Mouse (Mus musculus) midbrain, embryonic 11.5 days (tissue): ENCODE data around the gene Zcchc2. TPM values are rescaled to one million over a fixed set of nuclear protein-coding genes. Genes with fewer than 3 reads are reported as not detected.

ENCODE experiments used
- ATAC-seq: fragments of 200-750 bp; cut with Nextera tagmentation; 2 replicates; pipeline ENCODE4 v1.8.0; 2017; ENCODE audit warnings: moderate TSS enrichment, moderate library complexity; ENCODE audit not compliant: low FRiP score
- DNase-seq: peaks from one replicate; pipeline ENCODE4 v3.0.0; 2015; ENCODE audit warnings: low spot score; ENCODE audit errors: missing footprints
- H3K27ac ChIP-seq: fragments of 300-500 bp; sonication (generic); 2 replicates; pipeline ENCODE4 v1.5.1; 2014; ENCODE audit warnings: low read depth, low read length
- H3K27me3 ChIP-seq: fragments of 300-500 bp; sonication (generic); 2 replicates; pipeline ENCODE4 v1.6.1; 2014; ENCODE audit warnings: mild to moderate bottlenecking, low read length, moderate library complexity, mixed read lengths; ENCODE audit not compliant: control insufficient read depth, insufficient read depth
- H3K36me3 ChIP-seq: fragments of 300-500 bp; sonication (generic); 2 replicates; pipeline ENCODE4 v1.6.1; 2014; ENCODE audit warnings: mild to moderate bottlenecking, low read length, moderate library complexity, mixed read lengths; ENCODE audit not compliant: control insufficient read depth, insufficient read depth
- H3K4me1 ChIP-seq: fragments of 300-500 bp; sonication (generic); 2 replicates; pipeline ENCODE4 v1.6.1; 2014; ENCODE audit warnings: low read length; ENCODE audit not compliant: control insufficient read depth, insufficient read depth
- H3K4me2 ChIP-seq: fragments of 300-500 bp; sonication (generic); 2 replicates; pipeline ENCODE4 v1.6.1; 2014; ENCODE audit warnings: mild to moderate bottlenecking, moderate library complexity
- H3K4me3 ChIP-seq: fragments of 300-500 bp; sonication (generic); 2 replicates; pipeline ENCODE4 v1.5.1; 2014; ENCODE audit warnings: low read depth, low read length
- H3K9ac ChIP-seq: fragments of 300-500 bp; sonication (generic); 2 replicates; pipeline ENCODE4 v1.6.1; 2014; ENCODE audit warnings: low read length
- H3K9me3 ChIP-seq: fragments of 300-500 bp; sonication (generic); 2 replicates; pipeline ENCODE4 v1.6.1; 2016; ENCODE audit warnings: low read length; ENCODE audit not compliant: control insufficient read depth
- WGBS: fragments of 180-500 bp; shearing (Covaris S2); extraction: QIAGEN DNeasy Blood & Tissue Kit; methylation state at CpG from one replicate; pipeline ENCODE4 v1.1.7; 2014; 5-methylcytosine and 5-hydroxymethylcytosine counted together
- polyA plus RNA-seq: library from polyadenylated mRNA; unstranded; fragments of >200 nt; fragmentation: Nextera tagmentation; extraction: Ambion mirVana; gene quantifications from 2 replicates; pipeline ENCODE4 v1.2.1, GENCODE M21; 2014

The Zcchc2 gene
- polyA plus RNA-seq, 1 experiment from 2014 or later = 1.7 TPM

DNA sequence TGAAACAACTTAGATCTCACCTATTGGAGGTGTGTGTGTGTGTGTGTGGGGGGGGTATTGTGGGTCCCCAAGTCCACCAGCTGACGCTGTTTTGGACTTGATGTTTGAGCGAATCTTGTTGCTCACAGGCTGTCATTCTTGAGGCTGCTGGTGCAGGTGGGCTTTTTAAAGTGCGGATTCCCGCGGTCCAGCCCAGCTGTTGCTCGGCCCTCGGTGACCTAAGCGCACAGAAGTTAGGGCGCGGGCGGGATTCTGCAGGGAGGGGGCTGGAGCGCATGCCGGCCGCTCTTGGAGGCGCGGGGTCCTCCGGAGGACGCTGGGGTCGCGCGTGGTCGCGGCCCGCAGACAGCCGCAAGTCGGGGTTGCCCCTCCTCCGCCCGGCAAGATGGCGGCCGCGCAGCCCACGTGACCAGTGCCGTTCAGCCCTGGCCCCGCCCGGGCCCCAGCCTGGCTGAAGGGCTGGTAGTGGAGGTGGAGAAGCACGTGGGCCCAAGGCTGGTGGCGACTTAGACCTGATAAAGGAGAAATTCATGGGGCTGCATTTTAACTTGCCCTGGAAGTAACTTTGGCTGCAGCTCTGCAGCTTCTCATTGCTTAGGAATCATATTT is 3.5 kb downstream of the Zcchc2 start:
- H3K4me3 ChIP-seq = peak overlapping the region; percentile 64
- no peaks in the 10 kb centered on the region for H3K9me3 ChIP-seq
- under 1% methylated on average over 37 of the region's 37 CpGs for WGBS
- no peaks in the 10 kb centered on the region for H3K27me3 ChIP-seq
- H3K4me2 ChIP-seq = peak overlapping the region; percentile 90
- H3K9ac ChIP-seq = peak overlapping the region; percentile 74
- ATAC-seq = peak; percentile 76
- no peaks in the 10 kb centered on the region for H3K36me3 ChIP-seq
- H3K27ac ChIP-seq = no peak overlapping the region
- H3K4me1 ChIP-seq = peaks cover 18% of the 10 kb centered on the region
- peak; percentile 98 for DNase-seq

DNA sequence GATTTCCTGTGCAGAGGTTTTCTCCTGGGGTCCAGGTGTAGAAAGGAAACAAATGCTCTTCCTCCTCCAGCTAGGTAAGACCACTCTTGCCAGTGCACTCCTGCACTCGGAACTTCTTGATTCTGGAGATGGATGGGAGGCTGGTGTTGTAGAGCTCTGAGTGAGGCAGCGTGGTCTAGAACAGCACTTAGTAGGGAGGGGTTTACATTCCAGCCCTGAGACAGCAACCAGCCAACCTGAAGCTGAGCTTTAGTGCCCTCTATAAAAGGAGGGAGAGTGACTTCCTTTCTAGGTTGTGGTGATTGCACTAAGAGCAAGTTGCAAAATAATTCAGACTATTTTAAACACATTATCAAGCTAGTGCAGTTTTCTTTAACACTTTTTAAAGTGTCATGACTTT is 5.8 kb downstream of the Zcchc2 start:
- DNase-seq (no peak), ATAC-seq (no peak)
- no peaks in the 10 kb centered on the region for H3K36me3 ChIP-seq
- no peaks in the 10 kb centered on the region for H3K9me3 ChIP-seq
- H3K9ac ChIP-seq = no peak overlapping the region
- no peak overlapping the region for H3K27ac ChIP-seq
- H3K4me1 ChIP-seq = peaks cover 18% of the 10 kb centered on the region
- no peak overlapping the region for H3K4me3 ChIP-seq
- 69% methylated on average over 2 of the region's 2 CpGs for WGBS
- no peaks in the 10 kb centered on the region for H3K27me3 ChIP-seq
- H3K4me2 ChIP-seq = no peak overlapping the region

DNA sequence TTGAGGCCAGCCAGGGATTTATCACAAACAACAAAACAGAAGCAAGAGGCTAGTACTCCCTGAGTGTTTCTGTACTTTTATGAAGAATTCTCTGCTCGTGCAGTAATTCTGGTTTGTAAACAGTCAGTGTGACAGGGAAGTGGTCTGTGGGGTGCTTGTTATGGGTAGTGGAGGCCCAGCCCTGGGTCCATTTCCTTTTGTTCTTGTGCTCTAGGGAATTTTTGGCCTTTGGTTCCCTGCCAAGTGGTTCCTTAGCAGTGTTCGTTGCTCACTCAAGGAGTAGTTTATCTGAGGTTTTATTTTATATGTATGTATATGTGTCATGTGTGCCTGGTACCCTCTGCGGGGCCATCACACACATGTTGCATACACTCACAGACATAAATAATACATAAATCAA is 7.1 kb downstream of the Zcchc2 start:
- WGBS = 79% methylated on average over 3 of the region's 3 CpGs
- DNase-seq = no peak
- H3K27me3 ChIP-seq = no peaks in the 10 kb centered on the region
- H3K4me3 ChIP-seq = no peak overlapping the region
- H3K4me1 ChIP-seq = peaks cover 9% of the 10 kb centered on the region
- no peak overlapping the region for H3K27ac ChIP-seq
- H3K9ac ChIP-seq = no peak overlapping the region
- no peaks in the 10 kb centered on the region for H3K36me3 ChIP-seq
- no peaks in the 10 kb centered on the region for H3K9me3 ChIP-seq
- H3K4me2 ChIP-seq = no peak overlapping the region
- no peak for ATAC-seq

DNA sequence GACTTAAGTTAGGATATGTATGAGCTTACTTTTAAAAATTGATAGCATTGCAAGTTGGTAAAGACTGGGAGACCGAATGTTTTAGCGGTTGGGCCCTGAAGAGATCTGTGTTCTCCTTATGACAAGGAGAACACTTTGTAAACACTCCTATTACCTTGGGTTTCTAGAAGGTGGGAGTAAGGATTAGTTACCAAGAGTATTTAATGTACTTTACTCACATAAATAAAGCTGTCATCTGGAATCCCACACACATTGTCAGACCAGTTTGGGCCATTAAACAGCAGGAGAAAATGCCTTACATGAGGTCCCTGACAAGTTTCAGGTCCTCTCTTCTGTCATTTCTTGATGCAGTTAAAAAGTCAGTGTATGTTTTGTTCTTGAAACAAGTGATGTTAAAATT is 9.6 kb downstream of the Zcchc2 start:
- Histone ChIP-seq H3K4me2 (no peak overlapping the region), H3K27ac (no peak overlapping the region), H3K4me1 (no peaks in the 10 kb centered on the region; the same call in 1 of the 2 replicates), H3K9ac (no peak overlapping the region), H3K27me3 (no peaks in the 10 kb centered on the region), H3K9me3 (no peaks in the 10 kb centered on the region), H3K36me3 (no peaks in the 10 kb centered on the region), H3K4me3 (no peak overlapping the region)
- no peak for ATAC-seq
- no peak for DNase-seq
- WGBS = 93% methylated on average over 2 of the region's 2 CpGs

DNA sequence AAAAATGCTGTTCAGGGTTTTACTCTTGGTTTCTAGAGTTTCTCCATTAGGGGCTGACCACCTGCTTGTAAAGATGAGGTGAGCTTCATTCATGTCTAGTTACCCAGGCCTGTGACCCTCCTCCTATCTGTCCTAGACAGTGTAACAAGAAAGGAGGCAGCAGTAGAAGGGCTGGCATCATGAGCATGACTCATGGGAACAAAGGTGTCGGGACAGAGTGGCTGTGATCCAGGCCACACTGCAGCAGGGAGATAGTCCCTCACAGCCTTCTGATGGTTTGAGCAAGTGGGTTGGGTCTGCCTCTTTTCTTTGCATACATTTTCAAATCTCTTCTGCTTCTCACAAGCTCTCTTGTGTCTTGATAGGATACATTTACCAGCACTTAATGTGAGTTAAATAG is 17.4 kb downstream of the Zcchc2 start:
- H3K9ac ChIP-seq = no peak overlapping the region
- no peaks in the 10 kb centered on the region for H3K36me3 ChIP-seq
- H3K4me3 ChIP-seq = no peak overlapping the region
- no peak overlapping the region for H3K27ac ChIP-seq
- no peak overlapping the region for H3K4me2 ChIP-seq
- H3K27me3 ChIP-seq = no peaks in the 10 kb centered on the region
- WGBS = 91% methylated on average over 1 of the region's 1 CpGs
- no peak for DNase-seq
- ATAC-seq = no peak
- H3K9me3 ChIP-seq = no peaks in the 10 kb centered on the region
- H3K4me1 ChIP-seq = no peaks in the 10 kb centered on the region

DNA sequence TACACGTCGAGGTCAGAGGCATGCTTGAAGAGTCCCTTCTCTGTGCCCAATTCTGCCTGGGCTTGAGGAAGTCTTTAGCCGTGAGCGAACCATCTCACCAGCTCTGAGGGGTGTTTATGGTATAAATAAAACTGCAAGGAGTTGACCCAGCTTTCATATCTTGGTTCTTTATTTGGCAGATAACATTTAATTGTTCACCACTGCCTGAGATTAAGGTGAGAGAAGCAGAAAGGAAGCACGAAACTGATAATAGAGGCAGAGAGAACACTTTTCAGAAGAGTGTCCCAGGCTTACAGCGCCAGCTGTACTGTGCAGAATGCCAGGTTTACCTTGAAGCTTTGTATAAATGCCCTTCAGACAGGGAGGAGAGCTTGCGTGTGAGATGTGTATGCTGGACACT is 20.9 kb downstream of the Zcchc2 start:
- Histone ChIP-seq H3K4me1 (no peaks in the 10 kb centered on the region), H3K27ac (no peak overlapping the region), H3K9ac (no peak overlapping the region), H3K9me3 (no peaks in the 10 kb centered on the region), H3K4me3 (no peak overlapping the region), H3K27me3 (no peaks in the 10 kb centered on the region), H3K4me2 (no peak overlapping the region), H3K36me3 (no peaks in the 10 kb centered on the region)
- DNase-seq (no peak), ATAC-seq (no peak)
- WGBS = 92% methylated on average over 7 of the region's 7 CpGs

DNA sequence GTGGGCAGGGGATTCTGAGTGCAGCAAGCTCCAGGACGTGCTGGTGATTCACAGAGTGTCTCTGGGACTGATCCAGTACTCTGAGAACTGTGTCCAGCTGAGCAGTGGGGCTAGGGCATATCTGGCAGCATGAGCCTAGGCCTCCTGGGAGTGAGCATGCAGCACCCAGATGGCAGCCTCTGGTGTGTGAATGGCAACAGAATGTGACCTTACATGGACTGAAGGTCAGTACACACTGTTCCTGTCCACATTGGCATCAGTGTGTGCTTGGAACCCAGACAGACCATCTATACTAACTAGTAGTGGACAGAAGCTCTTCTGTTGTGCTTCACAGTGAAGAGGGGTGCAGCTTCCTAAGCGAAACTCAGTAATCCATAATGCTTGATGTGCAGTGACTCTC is 23.6 kb downstream of the Zcchc2 start:
- no peak overlapping the region for H3K4me3 ChIP-seq
- DNase-seq (no peak), ATAC-seq (no peak)
- H3K36me3 ChIP-seq = peaks cover 2% of the 10 kb centered on the region
- H3K4me1 ChIP-seq = no peaks in the 10 kb centered on the region
- WGBS = 87% methylated on average over 2 of the region's 2 CpGs
- H3K9me3 ChIP-seq = no peaks in the 10 kb centered on the region
- H3K4me2 ChIP-seq = no peak overlapping the region
- no peak overlapping the region for H3K27ac ChIP-seq
- H3K27me3 ChIP-seq = no peaks in the 10 kb centered on the region
- H3K9ac ChIP-seq = no peak overlapping the region

DNA sequence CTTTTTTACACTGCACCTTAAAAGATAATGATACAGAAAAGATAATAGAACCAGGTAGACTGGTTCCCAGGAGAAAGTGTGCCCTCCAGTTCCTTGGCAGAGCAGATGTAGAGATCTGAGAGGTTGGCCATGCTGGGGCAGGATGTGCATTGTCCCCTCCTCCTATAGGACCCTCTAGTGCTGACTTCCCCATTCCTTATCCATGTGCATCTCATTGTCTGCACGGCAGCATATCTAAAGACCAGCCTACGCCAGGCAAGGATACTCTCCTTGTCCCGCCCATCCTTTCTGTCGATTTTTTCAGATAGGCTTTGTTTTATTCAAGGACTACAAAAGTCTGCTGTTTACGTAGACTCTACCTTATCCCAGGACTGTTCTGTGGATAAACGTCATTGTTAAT is 26.1 kb downstream of the Zcchc2 start:
- Histone ChIP-seq H3K4me2 (no peak overlapping the region), H3K27me3 (no peaks in the 10 kb centered on the region), H3K27ac (no peak overlapping the region), H3K36me3 (peaks cover 2% of the 10 kb centered on the region), H3K9ac (no peak overlapping the region), H3K4me3 (no peak overlapping the region), H3K4me1 (no peaks in the 10 kb centered on the region), H3K9me3 (no peaks in the 10 kb centered on the region)
- ATAC-seq = no peak
- DNase-seq = no peak
- WGBS = 88% methylated on average over 6 of the region's 6 CpGs

DNA sequence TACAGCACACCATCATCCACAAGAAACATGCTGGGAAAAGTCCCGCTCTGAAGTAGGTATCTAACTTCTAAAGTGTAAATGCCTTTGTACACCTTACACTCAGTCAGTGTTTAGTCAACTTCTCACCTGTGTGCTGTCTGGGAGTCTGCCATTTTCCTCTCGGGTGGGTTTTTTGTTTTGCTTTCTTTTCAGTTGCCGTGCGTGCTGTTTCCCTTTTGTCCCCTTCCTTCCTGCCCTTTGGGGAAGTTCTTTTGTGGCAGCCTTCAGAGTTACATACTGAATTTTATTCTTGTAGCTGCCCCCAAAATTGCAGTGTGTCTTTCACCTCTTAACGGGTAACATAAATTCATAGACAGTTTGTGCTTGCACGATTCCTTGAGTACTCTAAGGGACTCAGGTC is 29.6 kb downstream of the Zcchc2 start:
- Histone ChIP-seq H3K4me3 (no peak overlapping the region), H3K9ac (no peak overlapping the region), H3K4me2 (no peak overlapping the region), H3K36me3 (peaks cover 2% of the 10 kb centered on the region), H3K27ac (no peak overlapping the region), H3K27me3 (no peaks in the 10 kb centered on the region), H3K4me1 (no peaks in the 10 kb centered on the region), H3K9me3 (no peaks in the 10 kb centered on the region)
- 85% methylated on average over 6 of the region's 6 CpGs for WGBS
- ATAC-seq = no peak
- no peak for DNase-seq
